Mouse (Mus musculus): ENCODE results near the gene Tma7.

Tma7 gene

GRCm38 (mm10) chr9:109068095-109068735 is 14.2 kb downstream of the Tma7 start:
- DNase-seq (ENCODE audit: low spot score in 2 of 2) = no peak

- no peak for DNase-seq (ENCODE audit: low spot score in 2 of 2)
These were observed 21.5 kb downstream of the Tma7 start for GRCm38 (mm10) chr9:109060898-109061295.

DNA sequence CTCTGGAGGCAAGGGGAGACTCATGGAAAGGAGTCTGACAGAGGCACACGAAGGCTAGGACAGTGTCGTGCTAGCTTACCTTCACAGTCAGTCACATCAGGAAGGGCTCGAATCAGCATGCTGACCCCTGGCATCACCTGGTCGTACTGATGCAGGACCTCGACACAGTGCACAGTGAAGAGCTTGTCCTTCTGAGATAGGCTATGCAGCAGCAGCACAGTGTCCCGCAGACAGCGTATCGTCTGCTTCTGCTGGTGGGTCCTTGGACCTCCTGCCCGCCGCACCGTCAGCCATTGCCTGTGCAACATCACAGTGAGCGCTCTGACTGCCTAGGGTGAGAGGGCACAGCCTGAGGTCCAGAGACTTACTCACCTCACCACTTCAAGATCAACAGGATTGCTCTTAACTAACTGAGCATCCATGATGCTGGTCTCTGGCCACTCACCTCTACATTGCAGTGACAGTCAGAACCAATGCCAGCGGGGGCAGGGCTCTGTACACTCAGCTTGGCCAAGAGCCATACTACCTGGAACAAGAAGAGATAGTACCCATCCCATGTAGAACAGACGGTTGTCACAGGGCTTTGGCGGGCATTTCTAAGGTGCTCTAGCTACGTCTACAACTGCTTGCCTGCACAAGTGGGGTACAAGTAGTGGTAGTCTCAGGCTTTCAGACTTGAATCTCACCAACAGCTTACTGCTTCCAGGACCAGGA is 22.0 kb downstream of the Tma7 start:
- no peak for DNase-seq (ENCODE audit: low spot score in 2 of 2)

- peak; percentile 86 to 91 for DNase-seq (ENCODE audit: low spot score in 2 of 2)
These were observed 23.1 kb downstream of the Tma7 start, which contains the start of gene Trex1 for GRCm38 (mm10) chr9:109059136-109059903. TSS of gene Trex1 (minus strand) at chr9:109059734.

GRCm38 (mm10) chr9:109058006-109058765 is 24.2 kb downstream of the Tma7 start:
- no peak for DNase-seq (ENCODE audit: low spot score in 2 of 2)

GRCm38 (mm10) chr9:109057543-109057942 is 24.8 kb downstream of the Tma7 start:
- no peak for DNase-seq (ENCODE audit: low spot score in 2 of 2)

DNA sequence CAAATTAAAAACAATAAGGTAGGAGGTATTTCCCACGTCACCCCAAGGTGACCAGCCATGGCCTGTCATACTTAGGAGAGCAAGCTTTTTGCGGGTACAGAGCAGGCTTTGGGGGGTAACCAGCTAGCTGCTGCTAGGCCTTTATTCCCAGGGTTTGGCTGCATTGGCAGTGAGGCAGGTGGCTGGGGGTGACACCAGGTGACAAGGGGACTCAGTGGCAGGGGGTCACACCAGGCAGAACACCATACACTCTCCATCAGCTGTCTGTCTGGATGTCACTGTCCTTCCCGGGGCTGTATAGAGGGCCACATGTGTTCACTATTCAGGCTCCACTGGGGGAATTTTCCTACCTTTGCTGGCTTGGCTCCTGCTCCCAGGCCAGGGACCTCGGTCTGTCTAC is 25.5 kb downstream of the Tma7 start:
- no peak for DNase-seq (ENCODE audit: low spot score in 2 of 2)

DNA sequence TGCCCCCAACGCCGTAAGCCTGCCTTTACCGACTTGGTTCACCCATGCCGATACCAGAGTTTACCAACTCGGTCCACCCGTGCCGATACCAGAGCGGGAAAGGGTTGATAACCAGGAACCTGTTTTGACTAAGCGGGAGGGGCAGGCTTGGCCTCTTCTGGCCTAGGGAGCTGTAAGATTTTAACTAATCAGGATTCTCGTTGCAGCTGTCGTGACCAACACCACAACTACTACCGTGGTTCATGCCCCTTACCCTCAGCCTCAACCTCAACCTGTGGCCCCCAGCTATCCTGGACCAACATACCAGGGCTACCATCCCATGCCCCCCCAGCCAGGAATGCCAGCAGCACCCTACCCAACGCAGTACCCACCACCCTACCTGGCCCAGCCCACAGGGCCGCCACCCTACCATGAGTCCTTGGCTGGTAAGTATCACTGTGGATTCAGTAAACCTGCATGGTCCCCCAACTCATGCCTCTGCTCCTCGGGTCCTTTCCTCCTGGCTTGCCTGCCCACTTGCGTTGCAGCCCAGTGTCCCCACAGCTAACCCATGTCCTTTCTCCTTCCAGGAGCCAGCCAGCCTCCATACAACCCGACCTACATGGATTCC is 26.2 kb downstream of the Tma7 start:
- DNase-seq (ENCODE audit: low spot score in 2 of 2) = no peak

- DNase-seq (ENCODE audit: low spot score in 2 of 2) = peak; percentile 21 to 33
These were observed 26.9 kb downstream of the Tma7 start for GRCm38 (mm10) chr9:109055271-109056030.

DNA sequence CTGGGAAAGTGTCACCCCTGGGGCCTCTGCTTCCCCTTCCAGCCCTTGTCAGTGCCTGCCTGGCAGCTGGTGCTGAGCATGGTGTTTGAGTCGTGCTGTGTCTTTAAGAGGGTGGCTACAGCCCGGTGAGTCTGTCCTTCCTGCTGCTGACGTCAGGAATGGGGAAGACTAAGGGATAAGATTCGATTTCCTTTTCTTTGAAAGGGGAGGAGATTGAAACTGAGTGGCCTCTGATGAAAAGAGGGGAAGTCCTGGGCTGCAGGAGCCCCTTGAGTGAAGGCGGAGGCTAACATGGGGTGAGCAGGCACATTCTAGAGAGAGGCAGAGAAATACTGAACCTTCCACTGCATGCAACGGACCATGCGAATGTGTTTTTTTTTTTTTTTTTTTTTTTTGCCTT is 27.7 kb downstream of the Tma7 start:
- DNase-seq (ENCODE audit: low spot score in 2 of 2) = peak; percentile 75 to 86

- no peak for DNase-seq (ENCODE audit: low spot score in 2 of 2)
These were observed 28.5 kb downstream of the Tma7 start for GRCm38 (mm10) chr9:109053851-109054250.

DNA sequence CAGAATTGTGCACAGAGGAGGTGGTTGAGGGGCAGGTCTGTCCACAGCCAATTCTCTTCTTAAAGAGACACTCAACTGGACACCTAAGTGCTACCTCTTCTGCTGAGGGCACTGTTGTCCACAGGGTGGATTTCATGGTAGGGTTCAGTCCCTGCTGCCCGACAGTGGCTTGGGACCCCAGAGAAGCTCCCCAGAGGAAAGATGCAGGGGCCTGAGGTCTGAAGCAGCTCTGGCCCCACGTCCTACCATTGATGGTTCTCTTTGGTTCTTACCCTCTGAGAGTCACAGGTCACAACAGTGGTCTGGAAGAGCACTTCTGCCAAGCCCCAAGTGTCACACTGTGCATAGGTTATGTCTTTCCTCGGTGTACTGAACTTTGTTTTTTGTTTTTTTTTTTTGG is 29.0 kb downstream of the Tma7 start:
- no peak for DNase-seq (ENCODE audit: low spot score in 2 of 2)

DNA sequence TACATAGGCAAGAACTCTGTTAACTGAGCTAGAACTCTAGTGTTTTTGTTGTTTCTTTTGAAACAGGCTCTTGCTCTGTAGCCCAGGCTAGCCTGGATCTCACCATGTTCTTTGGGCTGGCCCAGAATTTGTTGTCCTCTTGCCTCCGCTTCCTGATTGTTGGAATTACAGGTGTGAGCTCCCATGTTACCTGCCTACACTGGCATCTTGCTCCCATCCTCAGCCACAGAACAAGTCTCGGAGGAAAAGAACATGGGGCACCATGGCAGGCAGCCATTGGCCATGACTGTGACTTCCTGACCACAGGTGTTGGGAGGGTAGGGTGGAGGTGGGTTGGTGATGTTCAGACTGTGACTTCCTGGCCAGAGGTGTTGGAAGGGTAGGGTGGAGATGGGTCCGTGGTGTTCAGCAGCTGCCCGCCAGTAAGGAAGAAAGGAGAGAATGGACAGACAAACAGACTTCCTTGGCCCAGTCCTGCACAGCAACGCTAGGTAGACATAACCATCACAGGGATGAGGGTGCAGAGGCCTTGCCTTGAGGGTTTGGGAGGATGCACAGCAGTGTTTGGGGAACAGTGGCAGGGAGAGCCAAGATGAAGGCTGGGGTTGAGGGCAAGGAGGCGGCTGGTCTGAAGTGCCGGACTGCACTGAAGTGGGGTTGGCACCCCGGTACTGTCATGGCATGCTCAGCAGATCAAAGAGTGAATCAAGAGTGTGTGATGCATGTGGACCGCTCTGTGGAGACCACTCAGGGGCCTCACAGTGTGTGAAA is 29.7 kb downstream of the Tma7 start:
- no peak for DNase-seq (ENCODE audit: low spot score in 2 of 2)

DNA sequence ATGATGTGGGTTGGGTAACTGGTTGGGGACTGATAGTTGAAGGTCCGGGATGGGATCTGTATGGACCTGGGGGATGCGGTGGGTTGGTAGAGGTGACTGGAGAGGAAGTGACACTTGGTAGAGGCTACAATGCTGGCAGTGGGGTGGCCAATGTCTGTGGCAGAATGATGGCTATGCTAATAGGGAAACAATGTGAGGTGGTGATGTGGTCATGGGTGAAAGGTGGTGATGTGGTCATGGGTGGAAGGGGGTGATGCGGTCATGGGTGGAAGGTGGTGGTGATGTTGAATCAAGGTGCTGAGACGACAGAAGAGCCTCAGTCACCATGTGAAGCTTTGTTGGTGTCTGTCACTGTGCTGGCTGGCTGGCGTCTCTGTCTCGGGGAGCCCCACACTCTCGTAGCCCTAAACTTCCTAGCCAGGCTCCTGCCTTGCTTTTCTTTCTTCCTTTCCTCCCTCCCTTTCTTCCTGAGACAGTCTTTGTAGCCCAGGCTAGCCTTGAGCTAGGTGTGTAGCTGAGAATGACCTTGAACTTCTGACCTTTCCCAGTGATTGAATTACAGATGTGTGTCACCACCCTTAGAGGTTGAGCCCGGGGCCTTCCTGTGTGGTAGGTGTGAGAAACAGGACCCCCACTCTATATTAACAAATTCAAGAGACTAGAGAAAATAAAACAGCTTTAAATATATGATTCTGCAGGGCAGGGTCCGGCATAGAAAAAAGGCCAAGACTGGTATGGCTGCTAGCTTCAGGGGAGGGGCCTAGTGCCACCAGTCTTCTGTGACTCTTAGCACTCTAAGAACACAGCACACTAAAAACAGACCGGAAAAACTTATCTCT is 30.5 kb downstream of the Tma7 start:
- DNase-seq (ENCODE audit: low spot score in 2 of 2) = no peak

- no peak for DNase-seq (ENCODE audit: low spot score in 2 of 2)
These were observed 31.3 kb downstream of the Tma7 start for GRCm38 (mm10) chr9:109051011-109051501.

DNA sequence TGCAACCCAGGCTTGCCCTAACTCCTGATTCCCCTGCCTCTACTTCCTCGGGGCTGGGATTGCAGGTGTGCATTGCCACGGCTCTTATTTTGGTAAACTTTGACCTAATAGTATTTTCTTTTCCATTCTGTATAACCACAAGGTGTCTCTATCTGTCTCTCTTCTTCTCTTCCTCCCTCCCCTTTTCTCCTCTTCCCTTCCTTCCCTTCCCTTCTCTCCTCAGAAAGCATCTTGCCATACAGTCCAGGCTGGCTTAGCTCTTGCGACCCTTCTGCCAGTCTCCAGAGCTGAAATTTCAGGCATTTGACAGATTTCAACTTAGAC is 31.8 kb downstream of the Tma7 start:
- no peak for DNase-seq (ENCODE audit: low spot score in 2 of 2)

GRCm38 (mm10) chr9:109049996-109050673 is 32.3 kb downstream of the Tma7 start:
- DNase-seq (ENCODE audit: low spot score in 2 of 2) = no peak

DNA sequence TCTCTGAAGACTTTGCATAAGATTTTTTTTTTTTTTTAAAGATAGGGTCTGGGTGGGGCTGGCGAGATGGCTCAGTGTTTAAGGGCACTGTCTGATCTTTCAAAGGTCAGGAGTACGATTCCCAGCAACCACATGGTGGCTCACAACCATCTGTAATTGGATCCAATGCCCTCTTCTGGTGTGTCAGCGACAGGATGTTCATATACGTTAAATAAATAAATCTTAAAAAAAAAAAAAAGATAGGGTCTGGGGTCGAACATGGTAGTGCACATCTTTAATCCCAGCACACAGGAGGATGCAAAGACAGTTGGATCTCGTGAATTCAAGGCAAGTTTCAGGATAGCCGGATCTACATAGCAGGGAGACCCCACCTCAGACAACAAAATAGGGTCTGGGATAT is 33.1 kb downstream of the Tma7 start:
- no peak for DNase-seq (ENCODE audit: low spot score in 2 of 2)
